In the genomic region with DNA sequence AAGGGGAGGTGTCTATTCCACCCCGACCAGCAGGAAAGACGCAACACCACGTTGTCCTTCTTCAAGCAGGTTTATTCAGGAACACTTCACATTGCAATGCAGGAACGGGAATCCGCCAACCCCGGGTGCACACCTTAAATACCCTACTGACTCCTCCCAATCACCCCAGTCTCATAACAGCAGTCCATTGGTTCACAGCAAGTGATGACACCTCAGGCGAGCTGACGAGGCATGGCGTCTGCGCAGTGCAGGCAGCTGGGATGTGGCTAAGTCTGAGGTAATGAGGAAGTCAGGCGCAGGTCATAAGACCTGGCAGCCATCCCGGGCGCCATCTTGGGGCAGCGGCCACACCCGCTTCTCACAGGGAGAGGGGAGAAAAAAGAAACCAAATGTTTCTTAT, we compare ENCODE assay signal across 8 mouse cellular contexts. TPM values are rescaled to one million over a fixed set of nuclear protein-coding genes. Genes with fewer than 3 reads are reported as not detected.
DNase-seq lines count a peak whose midpoint lies in the region; ATAC-seq and TF ChIP-seq lines count a peak whose summit lies in the region.
"Not testable (repeated sequence)": the region's sequence is repeated elsewhere in the genome, so short reads cannot be mapped to it uniquely, and the experiment has no call there.
"Had no signal": no experiment of that assay in that cellular context is flagged by ENCODE, and none has a peak within 500 bp of the region (broad histone marks: within the 10 kb centered on the region; RNA-seq: fewer than 3 reads in every experiment).

A gene (minus strand): TSS at position 101 of the 400 bp plus-strand sequence.

- H3K27me3 ChIP-seq in embryonic facial prominence, embryonic 14.5 days (replicated peaks; ENCODE audit: control insufficient read depth, insufficient read depth, low read length); intestine, embryonic 16.5 days (replicated peaks; ENCODE audit: control insufficient read depth, insufficient read depth, low read length); neural tube, embryonic 13.5 days: not testable (repeated sequence)

- not testable (repeated sequence) for TF ChIP-seq CTCF in left cerebral cortex, adult 2 months (IDR thresholded peaks at IDR 0.05); lung, adult 2 months (IDR thresholded peaks at IDR 0.05; ENCODE audit: insufficient read depth, low read length)

- H3K36me3 ChIP-seq in embryonic facial prominence, embryonic 14.5 days (ENCODE audit: control insufficient read depth, insufficient read depth, low read length); intestine, embryonic 16.5 days (ENCODE audit: control insufficient read depth, insufficient read depth, low read length); neural tube, embryonic 13.5 days: not testable (repeated sequence)

- not testable (repeated sequence) for H3K9me3 ChIP-seq in embryonic facial prominence, embryonic 14.5 days (ENCODE audit: control insufficient read depth, low read length); intestine, embryonic 16.5 days (ENCODE audit: control insufficient read depth, low read length); neural tube, embryonic 13.5 days

- ATAC-seq in embryonic facial prominence, embryonic 14.5 days (ENCODE audit: low read depth); intestine, embryonic 16.5 days; neural tube, embryonic 13.5 days (ENCODE audit: low read depth): not testable (repeated sequence)

- TF ChIP-seq POLR2A in lung, adult 2 months (IDR thresholded peaks at IDR 0.05; ENCODE audit: borderline replicate concordance, extremely low read depth, low read depth, low read length): not testable (repeated sequence)

- intact Hi-C loops in heart, postnatal 10 days (cut with DNase I): loop anchor here (10.0 kb wide), 1 partner anchor 209 kb away; no protein-coding TSS in a partner anchor
- intact Hi-C loops in left cerebral cortex, adult 2 months (cut with DNase I): not testable (repeated sequence)

- not testable (repeated sequence) for DNase-seq in adrenal gland, postnatal 10 days; embryonic facial prominence, embryonic 14.5 days (ENCODE audit: low spot score); heart, postnatal 10 days; left cerebral cortex, adult 2 months (ENCODE audit: extremely low spot score in 1 of 2, low spot score in 2 of 2); lung, adult 2 months

- H3K4me1 ChIP-seq in embryonic facial prominence, embryonic 14.5 days (ENCODE audit: control insufficient read depth, insufficient read depth, low read length); intestine, embryonic 16.5 days (ENCODE audit: control insufficient read depth, insufficient read depth, low read length); lung, adult 2 months (ENCODE audit: control insufficient read depth, insufficient read depth, low read length); neural tube, embryonic 13.5 days (replicated peaks): not testable (repeated sequence)

- not testable (repeated sequence) for H3K4me2 ChIP-seq in embryonic facial prominence, embryonic 14.5 days (ENCODE audit: low read depth, low read length); intestine, embryonic 16.5 days (ENCODE audit: low read depth, low read length); neural tube, embryonic 13.5 days

- not testable (repeated sequence) for H3K4me3 ChIP-seq in embryonic facial prominence, embryonic 14.5 days (ENCODE audit: low read depth, low read length); intestine, embryonic 16.5 days (ENCODE audit: low read length); left cerebral cortex, adult 2 months; lung, adult 2 months (replicated peaks; ENCODE audit: extremely low read depth, low read depth, low read length); neural tube, embryonic 13.5 days

- WGBS in embryonic facial prominence, embryonic 14.5 days: 94% methylated on average over 15 of the region's 15 CpGs
- 95% methylated on average over 15 of the region's 15 CpGs for WGBS in intestine, embryonic 16.5 days
- WGBS in lung, adult 2 months: 92% methylated on average over 15 of the region's 15 CpGs
- WGBS in neural tube, embryonic 13.5 days: 93% methylated on average over 15 of the region's 15 CpGs

- not testable (repeated sequence) for H3K27ac ChIP-seq in embryonic facial prominence, embryonic 14.5 days (replicated peaks; ENCODE audit: low read depth, low read length); intestine, embryonic 16.5 days (ENCODE audit: low read length); left cerebral cortex, adult 2 months; neural tube, embryonic 13.5 days (replicated peaks)

- not testable (repeated sequence) for H3K9ac ChIP-seq in embryonic facial prominence, embryonic 14.5 days (ENCODE audit: low read depth, low read length); intestine, embryonic 16.5 days (ENCODE audit: low read depth, low read length); neural tube, embryonic 13.5 days

RNA-seq across cellular contexts. Expression of the gene that starts here (rescaled TPM):
- total RNA-seq in adrenal gland, postnatal 10 days (2021): 10 to 100 TPM; 11.5 to 14.7 TPM
- 21.0 TPM in 2 replicates for polyA plus RNA-seq in embryonic facial prominence, embryonic 14.5 days (2014; fragmentation: Nextera tagmentation; extraction: Ambion mirVana)
- total RNA-seq in heart, postnatal 10 days (2021): 10 to 100 TPM; 10.4 to 10.8 TPM
- 10.2 and 10.3 TPM in 2 replicates for polyA plus RNA-seq in intestine, embryonic 16.5 days (2015; fragmentation: Nextera tagmentation; extraction: Ambion mirVana)
- 10 to 100 TPM; 38.3 to 55.4 TPM for total RNA-seq in left cerebral cortex, adult 2 months (2021)
- 83.0 and 83.3 TPM in 2 replicates for polyA plus RNA-seq in lung, adult 2 months (2012; rRNA removed)
- 24.6 and 27.6 TPM in 2 replicates for polyA plus RNA-seq in neural tube, embryonic 13.5 days (2015; fragmentation: Nextera tagmentation; extraction: Ambion mirVana)
- total RNA-seq: MEL had no signal
